Mouse (Mus musculus) right cerebral cortex, postnatal 14 days (tissue): Measurements from ENCODE around the gene Adck2.

Source experiments
- DNase-seq: peaks from one replicate; pipeline ENCODE4 v3.0.0; 2022

The Adck2 gene

DNA sequence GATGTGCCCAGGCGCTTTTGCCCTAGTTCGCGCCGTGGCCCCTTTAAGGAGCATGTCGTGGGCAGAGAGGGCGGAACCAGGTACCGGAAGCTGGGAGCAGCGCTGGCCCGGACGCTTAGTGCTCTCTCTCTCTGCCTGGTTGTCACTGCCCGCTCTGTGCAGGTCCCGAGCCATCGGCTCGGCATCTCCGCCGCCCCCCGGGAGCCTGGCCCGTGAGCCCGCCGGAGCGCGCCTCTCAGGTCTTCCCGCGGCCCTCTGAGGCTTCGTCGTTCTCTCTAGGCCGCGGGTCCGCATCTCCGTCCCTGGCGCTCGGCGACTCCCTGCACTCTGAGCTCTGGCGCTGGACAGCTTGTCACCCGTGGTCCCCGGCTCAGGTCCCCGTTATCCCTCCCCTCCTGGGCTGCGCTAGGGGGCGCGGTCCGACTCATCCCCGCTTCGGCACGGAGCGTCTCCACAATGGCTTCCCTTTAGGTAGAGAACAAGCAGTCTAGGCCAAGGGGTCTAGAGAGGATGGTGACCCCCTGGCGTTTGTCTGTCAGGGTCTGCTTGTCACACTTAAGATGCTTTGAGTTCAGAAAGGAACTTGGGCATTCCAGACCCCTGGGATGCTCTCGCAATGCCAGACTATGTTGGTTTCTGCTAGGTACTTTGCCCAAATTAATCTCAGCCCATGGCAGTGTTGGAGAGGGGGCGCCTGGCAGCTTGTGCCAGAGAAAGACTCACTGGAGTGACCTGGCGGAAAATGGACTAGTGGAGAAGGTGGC is at the start of gene Adck2:
Gene Adck2 (plus strand): TSS at position 83 of the 764 bp plus-strand sequence.
- peak; percentile 77 for DNase-seq

DNA sequence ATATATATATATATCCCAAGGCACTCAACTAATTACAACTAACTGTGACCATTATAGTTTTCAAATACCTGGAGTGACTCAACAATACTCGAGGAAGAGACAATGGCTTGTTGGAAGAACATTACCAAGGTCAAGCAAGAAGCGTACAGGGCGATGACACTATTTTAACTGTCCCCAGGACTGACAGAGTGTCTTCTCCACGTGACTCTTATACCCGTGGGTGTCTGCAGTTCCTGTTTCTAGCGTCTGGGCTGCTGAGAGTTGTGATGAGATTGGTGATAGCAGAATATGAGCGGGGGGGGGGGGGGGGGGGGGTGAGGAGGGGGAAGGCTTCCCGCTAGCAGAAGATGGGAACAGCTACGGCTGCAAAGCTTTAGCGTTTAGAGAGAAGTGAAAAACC is 46.9 kb upstream of the Adck2 start:
- no peak for DNase-seq

DNA sequence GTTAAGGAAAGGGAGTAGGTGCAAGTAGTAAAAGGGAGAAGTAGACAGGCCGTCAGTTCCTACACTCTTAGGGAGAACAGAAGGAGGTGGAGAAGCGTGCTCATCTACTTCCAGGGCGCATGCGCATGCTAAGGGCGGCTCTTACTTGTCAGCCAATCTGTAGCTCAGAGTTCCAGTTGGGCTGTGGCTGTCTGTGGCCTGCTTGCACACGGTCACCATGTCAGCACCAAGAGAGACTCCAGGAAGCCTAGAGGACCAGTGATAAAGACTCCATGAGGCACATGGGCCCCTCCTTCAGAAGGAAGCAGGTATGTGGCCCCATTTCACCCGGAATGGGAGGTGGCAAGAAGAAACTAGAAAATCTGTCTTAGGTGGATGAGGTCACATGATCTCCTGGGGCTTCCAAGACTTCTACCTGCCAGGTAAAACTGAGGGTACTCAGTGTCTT is 46.3 kb upstream of the Adck2 start:
- DNase-seq, result peak; percentile 36

- DNase-seq, result no peak
These were observed 45.9 kb upstream of the Adck2 start for GRCm38 (mm10) chr6:39527811-39528210.

- DNase-seq, result peak; percentile 69
These were observed 44.8 kb upstream of the Adck2 start for GRCm38 (mm10) chr6:39528671-39529535.

DNA sequence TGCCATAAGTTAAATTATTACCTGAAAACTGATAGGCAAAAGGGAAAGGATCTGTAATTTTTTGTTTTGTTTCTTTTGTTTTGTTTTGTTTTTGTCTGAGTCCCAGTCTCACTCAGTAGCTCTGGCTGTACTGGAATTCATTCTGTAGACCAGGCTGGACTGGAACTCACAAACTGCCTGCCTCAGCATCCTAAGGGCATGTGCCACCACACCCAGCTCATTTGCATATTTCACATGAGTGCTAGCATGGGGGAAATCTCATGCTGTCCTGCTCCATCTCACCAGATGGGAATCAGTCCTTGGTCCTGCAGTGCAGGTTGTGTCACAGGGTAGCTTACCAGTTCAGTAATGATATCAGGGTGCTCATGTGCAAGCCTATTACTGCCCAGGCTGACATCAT is 38.7 kb upstream of the Adck2 start:
- DNase-seq, result no peak

DNA sequence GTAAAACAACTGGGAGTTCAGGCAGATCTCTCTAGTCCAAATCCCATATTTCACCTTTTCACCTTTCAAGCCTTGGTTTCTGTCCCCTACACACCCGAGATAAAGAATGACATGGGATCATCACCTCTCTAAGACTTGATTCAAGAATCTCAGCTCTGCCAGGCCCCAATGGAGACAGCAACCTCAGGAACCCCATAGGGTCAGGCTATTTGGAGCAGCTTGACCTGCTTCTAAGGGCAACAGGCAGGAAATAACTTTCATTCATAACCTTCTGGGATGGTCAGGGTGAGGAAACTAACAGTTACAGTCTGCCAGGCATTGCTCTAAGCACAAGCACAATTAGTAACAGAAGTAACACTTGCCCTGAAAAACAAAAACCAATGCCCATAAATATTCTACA is 37.1 kb upstream of the Adck2 start:
- no peak for DNase-seq

- DNase-seq, result no peak
These were observed 36.4 kb upstream of the Adck2 start for GRCm38 (mm10) chr6:39537276-39537675.

- DNase-seq, result no peak
These were observed 35.4 kb upstream of the Adck2 start for GRCm38 (mm10) chr6:39538227-39538626.

DNA sequence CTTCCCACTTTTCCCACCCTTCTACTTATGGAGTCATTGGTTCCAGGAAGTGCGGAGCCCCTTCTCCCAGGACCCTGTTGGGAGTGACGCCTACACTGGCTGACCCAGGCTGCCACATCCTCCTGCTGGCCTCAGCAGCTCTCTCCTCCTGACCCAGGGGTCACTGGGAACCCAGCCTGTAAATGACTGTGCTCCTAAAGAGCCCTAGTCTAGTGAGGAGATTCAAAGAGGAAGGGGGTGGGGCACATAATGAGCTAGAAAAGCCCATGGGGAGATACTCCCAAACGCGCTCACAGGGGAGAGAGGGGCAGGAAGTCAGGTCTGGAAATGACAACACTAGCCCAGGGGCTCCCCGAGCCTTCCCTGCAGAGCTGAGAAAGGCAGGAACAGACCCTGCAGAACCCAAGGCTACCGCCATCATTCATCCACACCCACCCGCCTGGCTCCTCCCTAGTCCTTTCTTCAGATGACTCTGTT is 34.0 kb upstream of the Adck2 start:
- DNase-seq, result no peak

DNA sequence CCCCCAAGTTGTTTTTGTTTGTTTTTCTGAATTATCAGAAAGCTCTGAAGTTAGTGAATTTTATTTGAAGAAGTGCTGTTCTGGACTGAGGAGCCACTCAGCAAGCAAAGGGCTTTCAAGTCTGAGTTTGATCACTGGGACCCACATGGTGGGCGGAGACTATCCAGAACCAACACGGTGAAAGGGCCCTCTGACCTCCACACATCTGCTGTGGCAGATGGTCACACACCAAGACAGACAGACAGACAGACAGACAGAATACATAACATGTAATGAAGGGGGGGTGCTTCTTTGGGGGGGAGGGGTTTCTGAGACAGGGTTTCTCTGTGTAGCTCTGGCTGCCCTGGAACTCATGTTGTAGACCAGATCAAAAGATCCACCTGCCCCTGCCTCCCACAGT is 33.1 kb upstream of the Adck2 start:
- DNase-seq, result no peak

GRCm38 (mm10) chr6:39542631-39543597 is 30.8 kb upstream of the Adck2 start:
- DNase-seq, result peak; percentile 77

- DNase-seq, result no peak
These were observed 29.8 kb upstream of the Adck2 start for GRCm38 (mm10) chr6:39543769-39544420.

- no peak for DNase-seq
These were observed 28.2 kb upstream of the Adck2 start for GRCm38 (mm10) chr6:39545474-39545873.

DNA sequence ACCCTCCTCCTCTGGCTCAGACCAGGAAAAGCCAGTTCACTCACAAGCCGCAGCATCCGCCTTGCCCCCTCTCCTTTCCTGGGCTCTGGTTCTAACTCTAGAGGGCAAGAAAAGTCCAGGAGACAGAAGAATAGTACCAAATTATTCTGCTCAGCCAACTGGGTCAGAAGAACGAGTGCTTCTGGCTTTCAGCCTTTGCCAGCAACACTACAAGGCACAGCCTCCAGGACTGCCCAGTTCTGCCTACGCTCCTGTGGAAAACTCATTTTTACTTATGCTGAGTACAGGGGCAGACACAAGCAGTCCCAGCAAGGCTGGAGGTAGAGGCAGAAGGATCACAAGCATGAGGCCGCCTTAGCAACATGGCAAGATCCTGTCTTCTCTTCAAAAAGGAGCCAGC is 25.6 kb upstream of the Adck2 start:
- DNase-seq, result no peak

- DNase-seq, result no peak
These were observed 21.6 kb upstream of the Adck2 start for GRCm38 (mm10) chr6:39551981-39552636.

- no peak for DNase-seq
These were observed 18.6 kb upstream of the Adck2 start for GRCm38 (mm10) chr6:39554888-39555647.

DNA sequence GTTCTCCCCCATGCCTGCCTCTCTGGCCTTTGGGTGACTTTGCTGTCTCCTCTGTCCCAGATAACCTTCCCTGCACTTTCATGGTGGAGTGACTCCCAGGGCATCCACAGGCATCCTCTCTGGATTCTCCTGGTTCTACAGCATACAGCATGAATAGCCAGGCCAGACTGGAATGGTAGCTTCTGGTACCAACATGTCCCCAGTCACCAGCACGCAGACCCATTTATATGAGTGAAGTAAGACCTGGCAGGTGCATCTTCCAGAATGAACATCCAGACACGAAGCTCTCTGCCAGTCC is 18.1 kb upstream of the Adck2 start:
- DNase-seq, result no peak

GRCm38 (mm10) chr6:39556900-39557659 is 16.6 kb upstream of the Adck2 start:
- DNase-seq, result peak; percentile 32

GRCm38 (mm10) chr6:39557723-39558261 is 15.9 kb upstream of the Adck2 start, which contains the start of gene Dennd2a:
Dennd2a (minus strand) TSS chr6:39557867.
- peak; percentile 88 for DNase-seq
